In genomic region chr1:74027559-74028091, GRCm38 (mm10) we compare ENCODE assay signal across 8 mouse cellular contexts.
A peak's percentile ranks its signal among the peaks of the same experiment; 100 is the strongest.
DNase-seq lines count a peak whose midpoint lies in the region; ATAC-seq and TF ChIP-seq lines count a peak whose summit lies in the region.

No protein-coding gene starts in this region.

- no peaks in the 10 kb centered on the region for H3K36me3 ChIP-seq in heart, embryonic 11.5 days (ENCODE audit: control insufficient read depth, insufficient read depth, low read length)
- no peaks in the 10 kb centered on the region for H3K36me3 ChIP-seq in kidney, embryonic 14.5 days (ENCODE audit: control insufficient read depth, insufficient read depth, low read length)
- peaks cover under 1% of the 10 kb centered on the region; the same call in 1 of the 2 replicates for H3K36me3 ChIP-seq in lung, postnatal 0 days (ENCODE audit: insufficient read depth, low read length)

- H3K27me3 ChIP-seq in heart, embryonic 11.5 days (ENCODE audit: control insufficient read depth, insufficient read depth, low read length) = no peaks in the 10 kb centered on the region
- H3K27me3 ChIP-seq in kidney, embryonic 14.5 days (ENCODE audit: control insufficient read depth, insufficient read depth, low read length) = no peaks in the 10 kb centered on the region
- H3K27me3 ChIP-seq in lung, postnatal 0 days (replicated peaks; ENCODE audit: insufficient read depth, low read length) = no peaks in the 10 kb centered on the region

- peak; percentile 92 for TF ChIP-seq EP300 in lung, postnatal 0 days (IDR thresholded peaks at IDR 0.05)

- no peak for TF ChIP-seq CTCF in layer of hippocampus, adult 2 months (conservative IDR thresholded peaks at IDR 0.05)
- no peak for TF ChIP-seq CTCF in cortical plate, adult 2 months (IDR thresholded peaks at IDR 0.05; ENCODE audit: extremely low read depth, insufficient read depth, low read length)
- TF ChIP-seq CTCF in lung, postnatal 0 days (IDR thresholded peaks at IDR 0.05) = no peak

- H3K9me3 ChIP-seq in heart, embryonic 11.5 days (replicated peaks; ENCODE audit: control insufficient read depth, low read length) = no peaks in the 10 kb centered on the region
- no peaks in the 10 kb centered on the region for H3K9me3 ChIP-seq in kidney, embryonic 14.5 days (ENCODE audit: control insufficient read depth, low read length)
- no peaks in the 10 kb centered on the region for H3K9me3 ChIP-seq in lung, postnatal 0 days (ENCODE audit: low read length)

- ATAC-seq in heart, embryonic 11.5 days (replicated peaks; ENCODE audit: insufficient number of reproducible peaks, low FRiP score, low TSS enrichment) = no peak
- ATAC-seq in kidney, embryonic 14.5 days (ENCODE audit: low FRiP score, low TSS enrichment) = no peak
- ATAC-seq in lung, postnatal 0 days = peak; percentile 63

- no peak for DNase-seq in layer of hippocampus, adult 2 months (ENCODE audit: low spot score in 2 of 2)
- DNase-seq in layer of hippocampus, adult 9-10 months (ENCODE audit: low spot score) = no peak
- DNase-seq in lung, postnatal 0 days (ENCODE audit: low spot score) = peak; percentile 95
- DNase-seq in B cell, adult 2 months = no peak
- DNase-seq in thymus, adult 18-20 months = no peak

- no peak overlapping the region; the same call in 1 of the 2 replicates for H3K4me3 ChIP-seq in layer of hippocampus, adult 2 months
- no peak overlapping the region for H3K4me3 ChIP-seq in cortical plate, adult 2 months (ENCODE audit: insufficient read depth, low read length)
- H3K4me3 ChIP-seq in heart, embryonic 11.5 days (ENCODE audit: low read depth, low read length) = no peak overlapping the region
- H3K4me3 ChIP-seq in kidney, embryonic 14.5 days (ENCODE audit: low read length) = no peak overlapping the region
- H3K4me3 ChIP-seq in lung, postnatal 0 days (ENCODE audit: low read depth, low read length) = no peak overlapping the region

- H3K4me1 ChIP-seq in cortical plate, adult 2 months (ENCODE audit: control insufficient read depth, insufficient read depth, low read length) = no peaks in the 10 kb centered on the region
- peaks cover 99% of the 10 kb centered on the region for H3K4me1 ChIP-seq in heart, embryonic 11.5 days (ENCODE audit: control insufficient read depth, insufficient read depth, low read length)
- H3K4me1 ChIP-seq in kidney, embryonic 14.5 days (ENCODE audit: control insufficient read depth, insufficient read depth, low read length) = peaks cover 84% of the 10 kb centered on the region
- H3K4me1 ChIP-seq in lung, postnatal 0 days (ENCODE audit: insufficient read depth, low read depth, low read length) = peaks cover 92% of the 10 kb centered on the region

- peak overlapping the region; percentile 54 for H3K9ac ChIP-seq in heart, embryonic 11.5 days (ENCODE audit: low read depth, low read length)
- H3K9ac ChIP-seq in kidney, embryonic 14.5 days (ENCODE audit: low read depth, low read length) = no peak overlapping the region
- peak overlapping the region; percentile 36; the same call in 1 of the 2 replicates for H3K9ac ChIP-seq in lung, postnatal 0 days (replicated peaks; ENCODE audit: low read depth)

- 0 out of 2 replicates have a peak, but pooled peaks have one; percentile 36 for TF ChIP-seq POLR2A in cortical plate, adult 2 months (IDR thresholded peaks at IDR 0.05; ENCODE audit: extremely low read depth, insufficient read depth, low read length)

- H3K27ac ChIP-seq in layer of hippocampus, adult 2 months = peak overlapping the region; percentile 71
- H3K27ac ChIP-seq in cortical plate, adult 2 months (ENCODE audit: insufficient read depth, low read length) = peak overlapping the region; percentile 37
- peak overlapping the region; percentile 84 for H3K27ac ChIP-seq in heart, embryonic 11.5 days (ENCODE audit: low read depth, low read length)
- H3K27ac ChIP-seq in kidney, embryonic 14.5 days (ENCODE audit: low read depth, low read length) = peak overlapping the region; percentile 73
- H3K27ac ChIP-seq in lung, postnatal 0 days (ENCODE audit: low read length) = peak overlapping the region; percentile 97

- H3K4me2 ChIP-seq in heart, embryonic 11.5 days = peak overlapping the region; percentile 37
- H3K4me2 ChIP-seq in kidney, embryonic 14.5 days (replicated peaks; ENCODE audit: low read depth, low read length) = 0 out of 2 replicates have a peak overlapping the region, but pooled peaks have one; percentile 2
- peak overlapping the region; percentile 38 for H3K4me2 ChIP-seq in lung, postnatal 0 days (replicated peaks; ENCODE audit: low read depth, low read length)

- 33% methylated on average over 11 of the region's 11 CpGs for WGBS in heart, embryonic 11.5 days (ENCODE audit: insufficient replicate concordance)
- WGBS in kidney, embryonic 14.5 days = 47% methylated on average over 11 of the region's 11 CpGs
- WGBS in lung, postnatal 0 days = 7% methylated on average over 11 of the region's 11 CpGs

Comparison
In these comparisons a context has a peak if more than half of its experiments do, and no peak if none do; other contexts are left out.
1. H3K27ac ChIP-seq: peak in every context shown above with its lines; median percentile 97 in lung, postnatal 0 days; 84 in heart, embryonic 11.5 days; 73 in kidney, embryonic 14.5 days; 71 in layer of hippocampus, adult 2 months; 37 in cortical plate, adult 2 months.